Mouse (Mus musculus) liver, embryonic 16.5 days (tissue): ENCODE measurements around the gene Prkg1. TPM values are rescaled to one million over a fixed set of nuclear protein-coding genes. Genes with fewer than 3 reads are reported as not detected.

Experiments used
- ATAC-seq: fragments of 200-750 bp; cut with Nextera tagmentation; 2 replicates; pipeline ENCODE4 v1.8.0; 2017; ENCODE audit warnings: low read depth, mild to moderate bottlenecking, moderate number of reproducible peaks, moderate library complexity
- H3K27ac ChIP-seq: fragments of 300-500 bp; sonication (generic); 2 replicates; pipeline ENCODE4 v1.5.1; 2014; ENCODE audit warnings: mild to moderate bottlenecking, low read length
- H3K27me3 ChIP-seq: fragments of 300-500 bp; sonication (generic); 2 replicates; pipeline ENCODE4 v1.6.1; 2014; ENCODE audit warnings: low read depth, low read length, mixed read lengths; ENCODE audit not compliant: control insufficient read depth, insufficient read depth
- H3K36me3 ChIP-seq: fragments of 300-500 bp; sonication (generic); 2 replicates; pipeline ENCODE4 v1.6.1; 2014; ENCODE audit warnings: mild to moderate bottlenecking; ENCODE audit not compliant: control insufficient read depth, insufficient read depth
- H3K4me1 ChIP-seq: fragments of 300-500 bp; sonication (generic); 2 replicates; pipeline ENCODE4 v1.6.1; 2014; ENCODE audit warnings: low read depth, low read length, mixed read lengths; ENCODE audit not compliant: control insufficient read depth
- H3K4me2 ChIP-seq: fragments of 300-500 bp; sonication (generic); 2 replicates; pipeline ENCODE4 v1.6.1; 2014; ENCODE audit warnings: low read depth, low read length, mixed read lengths
- H3K4me3 ChIP-seq: fragments of 300-500 bp; sonication (generic); 2 replicates; pipeline ENCODE4 v1.5.1; 2014; ENCODE audit warnings: low read depth, mild to moderate bottlenecking, low read length
- H3K9ac ChIP-seq: fragments of 300-500 bp; sonication (generic); 2 replicates; pipeline ENCODE4 v1.6.1; 2014; ENCODE audit warnings: low read depth, low read length
- H3K9me3 ChIP-seq: fragments of 300-500 bp; sonication (generic); replicated peaks from 2 replicates; pipeline ENCODE4 v1.6.1; 2016; ENCODE audit warnings: low read length; ENCODE audit not compliant: control insufficient read depth
- WGBS: fragments of 180-500 bp; shearing (Covaris S2); extraction: QIAGEN DNeasy Blood & Tissue Kit; methylation state at CpG from one replicate; pipeline ENCODE4 v1.1.7; 2014; ENCODE audit not compliant: insufficient replicate concordance; 5-methylcytosine and 5-hydroxymethylcytosine counted together
- polyA plus RNA-seq: library from polyadenylated mRNA; unstranded; fragments of >200 nt; fragmentation: Nextera tagmentation; extraction: Ambion mirVana; gene quantifications from 2 replicates; pipeline ENCODE4 v1.2.1, GENCODE M21; 2015

Prkg1 gene
- polyA plus RNA-seq, 1 experiment from 2014 or later = 1.3 TPM

DNA sequence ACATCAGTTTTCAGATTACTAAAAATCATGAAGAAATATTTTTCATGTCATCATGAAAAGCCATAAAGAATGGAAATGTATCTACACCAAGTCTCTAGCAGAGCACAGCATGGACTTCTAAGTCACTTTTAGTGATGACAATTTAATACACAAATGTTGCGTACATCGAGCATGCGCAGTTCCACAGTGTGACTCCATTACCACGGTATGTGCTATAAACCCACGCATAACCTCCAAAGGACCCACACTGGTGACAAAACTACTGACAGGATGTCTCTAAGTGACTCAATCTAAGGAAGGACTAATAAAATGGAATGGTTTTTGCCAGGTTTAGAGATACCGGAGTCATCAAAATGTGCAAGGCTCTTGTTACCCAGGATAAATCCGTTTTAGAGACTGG is 480.7 kb downstream of the Prkg1 start:
- no peaks in the 10 kb centered on the region for H3K36me3 ChIP-seq
- no peak for ATAC-seq
- no peaks in the 10 kb centered on the region for H3K9me3 ChIP-seq
- H3K4me3 ChIP-seq = no peak overlapping the region
- WGBS = 82% methylated on average over 7 of the region's 7 CpGs
- H3K27me3 ChIP-seq = no peaks in the 10 kb centered on the region
- no peak overlapping the region for H3K4me2 ChIP-seq
- no peak overlapping the region for H3K9ac ChIP-seq
- H3K4me1 ChIP-seq = no peaks in the 10 kb centered on the region
- no peak overlapping the region for H3K27ac ChIP-seq

- no peak overlapping the region for H3K4me3 ChIP-seq
- H3K27ac ChIP-seq = no peak overlapping the region
- no peak for ATAC-seq
Observed at GRCm38 (mm10) chr19:31283617-31284016, 481.2 kb downstream of the Prkg1 start.

GRCm38 (mm10) chr19:31279797-31280486 is 484.9 kb downstream of the Prkg1 start:
- no peaks in the 10 kb centered on the region for H3K9me3 ChIP-seq
- no peaks in the 10 kb centered on the region for H3K27me3 ChIP-seq
- H3K4me2 ChIP-seq = no peak overlapping the region
- H3K4me3 ChIP-seq = no peak overlapping the region
- H3K9ac ChIP-seq = no peak overlapping the region
- H3K27ac ChIP-seq = no peak overlapping the region
- no peak for ATAC-seq
- 60% methylated on average over 7 of the region's 7 CpGs for WGBS
- no peaks in the 10 kb centered on the region for H3K36me3 ChIP-seq
- no peaks in the 10 kb centered on the region for H3K4me1 ChIP-seq

More at GRCm38 (mm10) chr19:31283617-31284016, 481.2 kb downstream of the Prkg1 start:
- no peak overlapping the region for H3K4me2 ChIP-seq
- H3K4me1 ChIP-seq = no peaks in the 10 kb centered on the region
- no peaks in the 10 kb centered on the region for H3K9me3 ChIP-seq
- H3K9ac ChIP-seq = no peak overlapping the region
- WGBS = 57% methylated on average over 2 of the region's 2 CpGs
- no peaks in the 10 kb centered on the region for H3K27me3 ChIP-seq
- no peaks in the 10 kb centered on the region for H3K36me3 ChIP-seq

DNA sequence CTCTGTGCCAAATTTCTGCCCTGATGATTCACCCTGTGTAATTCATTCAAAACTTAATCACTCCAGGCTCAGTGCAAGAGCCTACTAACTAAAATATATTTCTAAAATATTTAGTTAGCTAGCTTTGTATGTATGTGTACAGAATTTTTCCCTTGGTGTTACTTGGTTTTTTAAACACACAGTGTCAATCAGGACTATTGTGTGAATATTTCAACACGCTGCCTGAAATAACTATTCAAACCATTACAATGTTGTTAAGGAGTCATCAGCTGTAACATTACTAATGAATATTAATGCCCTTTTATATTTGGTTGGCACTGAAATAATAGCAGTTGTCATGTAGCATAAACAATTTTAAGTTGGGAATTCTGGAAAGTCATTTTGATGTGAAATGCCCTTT is 502.4 kb downstream of the Prkg1 start:
- H3K4me3 ChIP-seq = no peak overlapping the region
- 64% methylated on average over 1 of the region's 1 CpGs for WGBS
- H3K4me2 ChIP-seq = no peak overlapping the region
- no peaks in the 10 kb centered on the region for H3K4me1 ChIP-seq
- no peak for ATAC-seq
- no peaks in the 10 kb centered on the region for H3K9me3 ChIP-seq
- H3K27ac ChIP-seq = no peak overlapping the region
- no peaks in the 10 kb centered on the region for H3K36me3 ChIP-seq
- H3K27me3 ChIP-seq = no peaks in the 10 kb centered on the region
- no peak overlapping the region for H3K9ac ChIP-seq

GRCm38 (mm10) chr19:31260494-31260893 is 504.3 kb downstream of the Prkg1 start:
- Histone ChIP-seq H3K36me3 (no peaks in the 10 kb centered on the region), H3K4me1 (no peaks in the 10 kb centered on the region), H3K4me3 (no peak overlapping the region), H3K4me2 (no peak overlapping the region), H3K27me3 (no peaks in the 10 kb centered on the region), H3K9ac (no peak overlapping the region), H3K27ac (no peak overlapping the region), H3K9me3 (no peaks in the 10 kb centered on the region)
- ATAC-seq = no peak

- Histone ChIP-seq H3K4me1 (no peaks in the 10 kb centered on the region), H3K36me3 (no peaks in the 10 kb centered on the region), H3K4me2 (no peak overlapping the region), H3K9ac (no peak overlapping the region), H3K27me3 (no peaks in the 10 kb centered on the region), H3K9me3 (no peaks in the 10 kb centered on the region), H3K4me3 (no peak overlapping the region), H3K27ac (no peak overlapping the region)
- ATAC-seq = no peak
- 51% methylated on average over 2 of the region's 2 CpGs for WGBS
Observed at GRCm38 (mm10) chr19:31255780-31256179, 509.1 kb downstream of the Prkg1 start.

DNA sequence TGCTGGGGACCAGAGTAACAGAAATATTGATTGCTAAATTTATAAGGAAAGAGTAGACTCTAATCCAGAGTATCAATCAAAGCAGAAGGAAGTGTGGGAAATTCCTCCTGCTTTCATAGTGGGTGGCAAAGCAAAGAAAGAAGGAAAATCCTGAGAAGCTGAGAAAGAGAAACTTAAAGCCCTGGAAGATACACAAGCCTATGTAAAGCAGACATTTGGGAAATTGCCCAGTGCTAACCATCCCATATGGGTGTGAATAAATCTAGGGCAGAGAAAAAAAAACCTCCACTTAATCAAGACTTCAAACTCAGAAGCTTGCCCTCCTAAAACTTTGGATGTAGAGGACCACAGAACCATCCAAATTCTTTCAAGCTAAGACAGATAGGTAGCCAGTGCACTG is 532.4 kb downstream of the Prkg1 start:
- Histone ChIP-seq H3K4me1 (no peaks in the 10 kb centered on the region), H3K4me2 (no peak overlapping the region), H3K27ac (no peak overlapping the region), H3K27me3 (no peaks in the 10 kb centered on the region), H3K9me3 (no peaks in the 10 kb centered on the region), H3K36me3 (no peaks in the 10 kb centered on the region), H3K4me3 (no peak overlapping the region), H3K9ac (no peak overlapping the region)
- ATAC-seq = no peak

- no peak for ATAC-seq
- Histone ChIP-seq H3K27ac (no peak overlapping the region), H3K27me3 (no peaks in the 10 kb centered on the region), H3K4me2 (no peak overlapping the region), H3K4me3 (no peak overlapping the region), H3K9me3 (no peaks in the 10 kb centered on the region), H3K4me1 (no peaks in the 10 kb centered on the region), H3K9ac (no peak overlapping the region), H3K36me3 (no peaks in the 10 kb centered on the region)
- 67% methylated on average over 3 of the region's 3 CpGs for WGBS
Observed at GRCm38 (mm10) chr19:31228385-31228784, 536.4 kb downstream of the Prkg1 start.

- Histone ChIP-seq H3K4me3 (no peak overlapping the region), H3K27me3 (no peaks in the 10 kb centered on the region), H3K9me3 (no peaks in the 10 kb centered on the region), H3K36me3 (no peaks in the 10 kb centered on the region), H3K9ac (no peak overlapping the region), H3K4me1 (no peaks in the 10 kb centered on the region), H3K27ac (no peak overlapping the region), H3K4me2 (no peak overlapping the region)
- ATAC-seq = no peak
- 70% methylated on average over 1 of the region's 1 CpGs for WGBS
Observed at GRCm38 (mm10) chr19:31223457-31223856, 541.4 kb downstream of the Prkg1 start.
